Mouse (Mus musculus) liver, embryonic 15.5 days (tissue): ENCODE data around the gene Accsl. TPM values are rescaled to one million over a fixed set of nuclear protein-coding genes. Genes with fewer than 3 reads are reported as not detected.

Source experiments
- ATAC-seq: fragments of 200-750 bp; cut with Nextera tagmentation; 2 replicates; pipeline ENCODE4 v1.8.0; 2017; ENCODE audit warnings: moderate number of reproducible peaks, mild to moderate bottlenecking, moderate library complexity; ENCODE audit not compliant: insufficient read depth
- H3K27ac ChIP-seq: fragments of 300-500 bp; sonication (generic); replicated peaks from 2 replicates; pipeline ENCODE4 v1.5.1; 2015; ENCODE audit warnings: mild to moderate bottlenecking, inconsistent platforms
- H3K27me3 ChIP-seq: fragments of 300-500 bp; sonication (generic); 2 replicates; pipeline ENCODE4 v1.6.1; 2015; ENCODE audit warnings: mild to moderate bottlenecking, inconsistent platforms
- H3K36me3 ChIP-seq: fragments of 300-500 bp; sonication (generic); replicated peaks from 2 replicates; pipeline ENCODE4 v1.6.1; 2015; ENCODE audit warnings: moderate library complexity, mild to moderate bottlenecking, inconsistent platforms
- H3K4me1 ChIP-seq: fragments of 300-500 bp; sonication (generic); replicated peaks from 2 replicates; pipeline ENCODE4 v1.6.1; 2015; ENCODE audit warnings: inconsistent platforms
- H3K4me2 ChIP-seq: fragments of 300-500 bp; sonication (generic); 2 replicates; pipeline ENCODE4 v1.6.1; 2015; ENCODE audit warnings: moderate library complexity, mild to moderate bottlenecking, inconsistent platforms
- H3K4me3 ChIP-seq: fragments of 300-500 bp; sonication (generic); replicated peaks from 2 replicates; pipeline ENCODE4 v1.5.1; 2015; ENCODE audit warnings: mild to moderate bottlenecking, inconsistent platforms
- H3K9ac ChIP-seq: fragments of 300-500 bp; sonication (generic); 2 replicates; pipeline ENCODE4 v1.6.1; 2015; ENCODE audit warnings: moderate library complexity, mild to moderate bottlenecking, inconsistent platforms
- H3K9me3 ChIP-seq: fragments of 300-500 bp; sonication (generic); replicated peaks from 2 replicates; pipeline ENCODE4 v1.6.1; 2016; ENCODE audit warnings: inconsistent platforms
- WGBS: fragments of 180-500 bp; shearing (Covaris S2); methylation state at CpG from one replicate; pipeline ENCODE4 v1.1.7; 2015; ENCODE audit warnings: mixed read lengths; ENCODE audit not compliant: insufficient replicate concordance; 5-methylcytosine and 5-hydroxymethylcytosine counted together
- polyA plus RNA-seq: library from polyadenylated mRNA; unstranded; fragments of >200 nt; fragmentation: Nextera tagmentation; extraction: Ambion mirVana; gene quantifications from 2 replicates; pipeline ENCODE4 v1.2.1, GENCODE M21; 2015

The Accsl gene
- 0.10 TPM in 1 of 2 replicates, not detected in the other for polyA plus RNA-seq

- Histone ChIP-seq H3K27me3 (no peaks in the 10 kb centered on the region), H3K9ac (no peak within 1 kb of the TSS), H3K4me1 (no peaks in the 10 kb centered on the region), H3K4me2 (no peak within 1 kb of the TSS), H3K27ac (no peak within 1 kb of the TSS), H3K9me3 (no peaks in the 10 kb centered on the region), H3K36me3 (no peaks in the 10 kb centered on the region), H3K4me3 (no peak within 1 kb of the TSS)
- 49% methylated on average over 7 of the region's 7 CpGs for WGBS
- no peak for ATAC-seq
Measured at GRCm38 (mm10) chr2:93869107-93869600, at the start of gene Accsl. Accsl (minus strand) TSS chr2:93869157.

GRCm38 (mm10) chr2:93913552-93913951 lies 44.6 kb upstream of the Accsl start:
- H3K36me3 ChIP-seq: no peaks in the 10 kb centered on the region
- no peaks in the 10 kb centered on the region for H3K4me1 ChIP-seq
- H3K9me3 ChIP-seq: no peaks in the 10 kb centered on the region
- H3K27ac ChIP-seq: no peak overlapping the region
- H3K4me3 ChIP-seq: no peak overlapping the region
- WGBS: 65% methylated on average over 2 of the region's 2 CpGs
- H3K4me2 ChIP-seq: no peak overlapping the region
- H3K9ac ChIP-seq: no peak overlapping the region
- peaks cover 8% of the 10 kb centered on the region for H3K27me3 ChIP-seq
- ATAC-seq: no peak

GRCm38 (mm10) chr2:93911942-93912341 lies 43.0 kb upstream of the Accsl start:
- Histone ChIP-seq H3K27ac (no peak overlapping the region), H3K4me3 (no peak overlapping the region), H3K27me3 (peaks cover 8% of the 10 kb centered on the region), H3K9me3 (no peaks in the 10 kb centered on the region), H3K4me2 (no peak overlapping the region), H3K9ac (no peak overlapping the region), H3K36me3 (no peaks in the 10 kb centered on the region), H3K4me1 (no peaks in the 10 kb centered on the region)
- WGBS: 67% methylated on average over 10 of the region's 10 CpGs
- no peak for ATAC-seq

DNA sequence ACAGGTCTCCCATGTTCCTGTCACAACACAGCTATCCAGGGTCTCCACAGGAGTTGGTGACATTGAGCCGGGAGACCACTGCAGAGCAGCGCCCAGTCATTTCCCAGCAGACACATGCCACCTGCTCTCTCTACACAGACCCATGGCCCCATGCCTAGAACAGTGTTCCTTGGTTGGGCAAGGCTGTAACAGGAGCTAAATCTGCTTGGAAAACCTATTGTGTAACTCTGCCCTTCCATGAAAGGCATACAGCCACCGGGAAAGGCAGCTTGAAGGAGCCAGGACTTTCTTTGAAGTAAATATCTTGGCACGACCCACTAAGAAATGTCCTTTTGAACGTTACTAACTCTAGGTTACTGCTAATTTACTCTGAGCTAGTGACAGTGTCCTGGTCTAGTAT lies 40.8 kb upstream of the Accsl start:
- H3K4me1 ChIP-seq: no peaks in the 10 kb centered on the region
- H3K27me3 ChIP-seq: peaks cover 8% of the 10 kb centered on the region
- H3K4me3 ChIP-seq: no peak overlapping the region
- no peak for ATAC-seq
- H3K36me3 ChIP-seq: no peaks in the 10 kb centered on the region
- no peak overlapping the region for H3K9ac ChIP-seq
- H3K27ac ChIP-seq: no peak overlapping the region
- WGBS: 56% methylated on average over 5 of the region's 5 CpGs
- no peaks in the 10 kb centered on the region for H3K9me3 ChIP-seq
- H3K4me2 ChIP-seq: no peak overlapping the region

GRCm38 (mm10) chr2:93907519-93908294 lies 38.8 kb upstream of the Accsl start:
- Histone ChIP-seq H3K4me1 (no peaks in the 10 kb centered on the region), H3K4me2 (no peak overlapping the region), H3K9me3 (no peaks in the 10 kb centered on the region), H3K9ac (no peak overlapping the region), H3K36me3 (no peaks in the 10 kb centered on the region), H3K4me3 (no peak overlapping the region), H3K27ac (no peak overlapping the region), H3K27me3 (peaks cover 8% of the 10 kb centered on the region)
- 52% methylated on average over 9 of the region's 9 CpGs for WGBS
- ATAC-seq: no peak

DNA sequence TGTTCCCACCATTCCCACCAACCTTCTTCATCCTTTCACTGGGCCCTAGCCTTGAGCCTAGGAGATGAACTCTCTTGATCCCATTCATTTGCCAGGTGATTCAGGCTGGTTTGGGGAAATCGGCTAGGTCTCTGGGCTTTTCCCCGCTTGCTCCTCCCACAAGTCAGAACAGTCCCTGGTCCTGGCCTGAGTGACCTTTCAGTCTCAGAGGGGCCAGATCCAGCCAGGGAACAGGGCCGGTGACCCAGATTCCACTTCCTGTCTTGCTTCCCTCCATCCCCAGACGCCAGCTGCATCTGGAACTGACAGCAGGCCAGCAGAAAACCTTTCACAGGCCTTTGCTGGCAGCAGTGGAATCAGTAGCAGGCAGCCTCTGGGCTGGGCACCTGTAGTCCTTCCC lies 37.4 kb upstream of the Accsl start:
- H3K36me3 ChIP-seq: no peaks in the 10 kb centered on the region
- H3K4me1 ChIP-seq: no peaks in the 10 kb centered on the region
- no peak for ATAC-seq
- no peak overlapping the region for H3K27ac ChIP-seq
- H3K4me2 ChIP-seq: no peak overlapping the region
- no peaks in the 10 kb centered on the region for H3K9me3 ChIP-seq
- no peak overlapping the region for H3K9ac ChIP-seq
- 33% methylated on average over 4 of the region's 4 CpGs for WGBS
- peaks cover 7% of the 10 kb centered on the region for H3K27me3 ChIP-seq
- H3K4me3 ChIP-seq: no peak overlapping the region

- Histone ChIP-seq H3K9me3 (no peaks in the 10 kb centered on the region), H3K27ac (no peak overlapping the region), H3K4me3 (no peak overlapping the region), H3K4me2 (no peak overlapping the region), H3K9ac (no peak overlapping the region), H3K27me3 (no peaks in the 10 kb centered on the region), H3K4me1 (no peaks in the 10 kb centered on the region), H3K36me3 (no peaks in the 10 kb centered on the region)
- no peak for ATAC-seq
- WGBS: 40% methylated on average over 6 of the region's 6 CpGs
Measured at GRCm38 (mm10) chr2:93903415-93903814, 34.5 kb upstream of the Accsl start.

GRCm38 (mm10) chr2:93902680-93903305 lies 33.8 kb upstream of the Accsl start:
- ATAC-seq: no peak
- no peak overlapping the region for H3K9ac ChIP-seq
- H3K4me1 ChIP-seq: no peaks in the 10 kb centered on the region
- H3K4me2 ChIP-seq: no peak overlapping the region
- H3K4me3 ChIP-seq: no peak overlapping the region
- no peaks in the 10 kb centered on the region for H3K36me3 ChIP-seq
- H3K27me3 ChIP-seq: no peaks in the 10 kb centered on the region
- H3K27ac ChIP-seq: no peak overlapping the region
- 46% methylated on average over 5 of the region's 5 CpGs for WGBS
- H3K9me3 ChIP-seq: no peaks in the 10 kb centered on the region

- no peak overlapping the region for H3K9ac ChIP-seq
- H3K36me3 ChIP-seq: no peaks in the 10 kb centered on the region
- no peaks in the 10 kb centered on the region for H3K9me3 ChIP-seq
- H3K27me3 ChIP-seq: no peaks in the 10 kb centered on the region
- H3K4me2 ChIP-seq: no peak overlapping the region
- no peaks in the 10 kb centered on the region for H3K4me1 ChIP-seq
- WGBS: 43% methylated on average over 16 of the region's 16 CpGs
- no peak overlapping the region for H3K27ac ChIP-seq
- no peak overlapping the region for H3K4me3 ChIP-seq
- no peak for ATAC-seq
Measured at GRCm38 (mm10) chr2:93899397-93900380, 30.7 kb upstream of the Accsl start.

DNA sequence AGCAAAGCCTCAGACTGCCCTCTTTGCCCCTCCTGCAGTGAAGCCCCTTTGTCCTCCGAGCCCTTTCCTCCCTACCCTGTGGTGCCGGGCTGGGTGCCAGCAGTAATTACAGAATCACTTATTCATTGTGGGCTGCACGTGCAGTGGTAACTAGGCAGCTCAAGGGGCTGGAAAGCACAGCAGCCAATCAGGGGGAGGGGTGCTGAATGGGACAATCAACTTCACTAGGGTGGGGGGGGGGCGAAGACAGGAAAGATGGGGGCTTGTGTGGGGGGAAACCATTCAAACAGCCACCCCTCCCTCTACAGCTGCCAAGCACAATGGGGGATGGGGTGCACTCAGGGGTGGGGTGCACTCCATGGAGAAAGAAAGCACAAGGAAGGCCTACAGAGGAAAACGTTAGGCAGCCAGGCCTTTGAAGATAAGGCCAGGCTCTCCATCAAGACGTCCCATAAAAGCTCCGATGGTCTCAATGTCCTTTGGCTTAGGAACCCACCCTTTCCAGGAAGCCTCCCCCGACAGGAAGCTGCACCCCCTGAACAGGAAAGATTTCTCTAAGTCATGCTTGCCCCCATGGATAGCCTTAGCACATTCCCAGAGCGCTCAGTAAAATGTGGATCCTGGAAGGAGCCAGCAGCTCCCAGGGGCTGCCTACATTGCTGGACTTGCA lies 22.8 kb upstream of the Accsl start:
- 0 out of 2 replicates have a peak overlapping the region, but pooled peaks have one; percentile 19 for H3K27ac ChIP-seq
- H3K36me3 ChIP-seq: no peaks in the 10 kb centered on the region
- no peak overlapping the region for H3K4me2 ChIP-seq
- peak; percentile 49 for ATAC-seq
- H3K4me1 ChIP-seq: no peaks in the 10 kb centered on the region
- no peak overlapping the region for H3K9ac ChIP-seq
- no peak overlapping the region for H3K4me3 ChIP-seq
- WGBS: 21% methylated on average over 9 of the region's 9 CpGs
- no peaks in the 10 kb centered on the region for H3K9me3 ChIP-seq
- H3K27me3 ChIP-seq: no peaks in the 10 kb centered on the region
